Mouse (Mus musculus): ENCODE results near the gene Calm5. TPM values are rescaled to one million over a fixed set of nuclear protein-coding genes. Genes with fewer than 3 reads are reported as not detected.

Calm5 gene
- total RNA-seq, 2 experiments from 2014 or later = not detected

Other genes starting within 250 kb of the Calm5 start
- 10 to 100 TPM; 23.0 to 29.5 TPM for gene Fam208b, start 243.1 kb upstream of the Calm5 start, total RNA-seq (2021)
- gene Asb13, start 220.1 kb upstream of the Calm5 start, total RNA-seq (2021) = 10 to 100 TPM; 31.5 to 34.5 TPM
- not detected for gene Calml3, start 49.9 kb upstream of the Calm5 start, total RNA-seq (2021)
- not detected for gene Calm4, start 16.4 kb upstream of the Calm5 start, total RNA-seq (2021)
- 10 to 100 TPM; 40.3 to 46.1 TPM for gene Net1, start 64.0 kb downstream of the Calm5 start, total RNA-seq (2021)
- not detected for gene Tubal3, start 64.1 kb downstream of the Calm5 start, total RNA-seq (2021)
- gene Ucn3, start 91.2 kb downstream of the Calm5 start, total RNA-seq (2021) = not detected
- gene Akr1c14, start 194.8 kb downstream of the Calm5 start, total RNA-seq (2021) = 1 to 10 TPM; 1.2 TPM

All from layer of hippocampus, postnatal 36 days (tissue).